Mouse (Mus musculus) CD4-positive, CD25-positive, alpha-beta regulatory T cell, adult 2 months (primary cell): ENCODE measurements at regions not wholly inside any gene's neighbourhood (a gene's known extent, or its start where the extent isn't known, plus 50 kb on each side); places are given as distances from the start of the nearest gene placed in this dataset.

Source experiments
- DNase-seq: peaks from one replicate; pipeline ENCODE4 v3.0.0-alpha.2; 2012; ENCODE audit warnings: low read depth, low spot score

DNA sequence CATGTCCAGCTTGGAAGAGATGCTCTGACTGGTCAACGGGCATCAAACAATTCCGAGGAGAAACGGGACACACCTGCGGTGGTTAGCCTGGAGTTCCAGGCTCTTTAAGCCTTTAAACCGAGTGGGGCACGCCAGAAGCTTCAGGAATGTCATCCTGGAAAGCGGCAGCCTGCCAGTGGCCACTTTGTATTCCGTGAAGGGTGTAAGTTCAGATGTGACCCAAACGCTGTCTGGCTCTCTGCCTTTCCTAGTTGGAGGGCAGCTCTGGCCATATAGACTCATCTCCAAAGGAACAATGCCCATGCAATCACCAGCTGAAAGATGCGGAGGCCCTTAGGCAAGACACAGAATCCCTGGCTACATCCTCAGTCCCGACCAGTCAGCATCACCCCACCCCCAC, 597.8 kb upstream of the Gm10131 start:
- no peak for DNase-seq

DNA sequence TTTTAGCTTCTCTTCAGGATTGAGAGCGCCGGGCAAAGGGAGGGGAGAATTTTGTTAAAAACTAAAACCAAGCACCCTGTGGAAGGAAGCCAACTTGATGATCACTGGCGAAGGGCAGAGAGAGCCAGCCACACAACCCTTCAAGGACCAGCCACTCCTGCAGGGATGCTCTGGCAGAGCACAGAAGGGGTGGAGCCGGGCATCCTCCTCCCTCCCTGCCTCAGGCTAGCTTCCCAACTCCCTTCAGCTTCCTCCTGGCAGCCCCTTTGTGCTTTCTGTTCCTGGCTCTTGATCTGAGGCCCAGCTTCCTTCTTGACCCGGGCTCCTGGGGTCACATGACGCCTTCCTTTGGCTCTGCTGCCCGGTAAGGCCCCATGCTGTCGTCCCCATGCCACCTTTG, 591.8 kb upstream of the Gm10131 start:
- DNase-seq = no peak

DNA sequence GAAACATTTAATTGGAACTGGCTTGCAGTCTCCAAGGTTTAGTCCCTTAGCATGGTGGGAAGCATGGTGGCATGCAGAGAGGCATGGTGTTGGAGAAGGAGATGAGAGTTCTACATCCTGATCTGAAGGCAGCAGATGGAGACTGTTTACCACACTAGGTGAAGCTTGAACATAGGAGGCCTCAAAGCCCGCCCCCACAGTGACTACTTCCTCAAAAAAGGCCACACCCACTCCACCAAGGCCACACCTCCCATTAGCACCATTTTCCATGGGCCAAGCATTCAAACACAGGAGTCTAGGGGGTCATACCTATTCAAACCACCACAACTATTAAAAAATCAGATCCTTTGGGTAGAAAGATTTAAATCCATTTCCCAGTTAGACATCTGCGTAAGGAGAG, 591.3 kb upstream of the Gm10131 start:
- DNase-seq = no peak

DNA sequence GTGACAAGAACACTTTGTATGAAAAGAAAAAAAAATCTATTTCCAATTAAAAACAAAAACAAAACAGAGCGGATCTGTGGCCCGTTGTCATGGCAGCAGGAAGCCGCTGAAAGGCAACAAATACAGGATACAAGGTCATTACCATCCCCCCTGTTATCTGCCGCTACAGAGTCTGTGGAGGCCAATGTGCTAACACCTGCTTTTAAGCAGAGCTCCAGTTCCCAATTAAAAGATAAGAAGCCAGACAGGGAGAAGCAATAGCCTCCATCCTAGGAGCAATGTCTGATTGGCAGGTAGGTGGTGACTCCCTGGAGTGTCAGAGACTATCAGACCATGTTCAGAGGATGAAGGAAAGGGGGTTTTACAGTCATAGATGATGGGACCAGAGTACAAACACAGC, 587.5 kb upstream of the Gm10131 start:
- DNase-seq = peak; percentile 39

DNA sequence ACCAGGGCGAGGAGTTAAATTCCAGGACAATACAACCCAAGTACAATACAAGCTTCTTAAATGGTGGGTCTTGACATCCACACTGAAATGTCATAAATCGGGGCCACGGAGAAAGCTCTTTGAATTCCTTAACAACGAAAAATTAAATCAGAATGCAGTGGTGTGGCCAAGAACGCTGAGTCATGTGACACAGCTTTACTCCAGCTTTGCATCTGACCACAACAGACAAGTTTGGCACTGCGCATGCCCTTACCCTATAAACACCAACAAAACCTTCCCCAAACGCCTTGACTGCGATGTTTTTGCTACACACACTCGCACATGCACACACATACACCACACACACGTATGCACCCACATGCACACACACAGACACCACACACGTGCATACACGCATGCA, 584.8 kb upstream of the Gm10131 start:
- no peak for DNase-seq

DNA sequence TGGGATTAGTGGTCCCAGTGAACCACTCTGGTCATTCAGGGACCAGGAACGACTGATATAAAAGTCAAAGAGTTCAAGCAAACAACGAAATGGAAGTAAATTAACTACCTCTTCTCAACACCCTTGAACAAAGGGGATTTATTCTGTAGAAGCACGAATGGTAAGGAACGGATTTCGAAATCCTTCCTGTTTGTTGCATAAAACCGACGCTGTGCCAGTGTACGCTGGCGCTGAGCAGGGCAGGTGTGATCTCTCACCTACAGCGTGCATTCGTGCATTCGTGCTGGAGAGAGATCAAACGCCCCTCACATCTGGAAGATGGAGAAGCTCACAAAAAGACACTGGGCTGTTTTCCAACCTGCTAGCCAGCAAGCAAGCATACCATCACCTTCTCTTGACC, 581.1 kb upstream of the Gm10131 start:
- peak; percentile 19 for DNase-seq

DNA sequence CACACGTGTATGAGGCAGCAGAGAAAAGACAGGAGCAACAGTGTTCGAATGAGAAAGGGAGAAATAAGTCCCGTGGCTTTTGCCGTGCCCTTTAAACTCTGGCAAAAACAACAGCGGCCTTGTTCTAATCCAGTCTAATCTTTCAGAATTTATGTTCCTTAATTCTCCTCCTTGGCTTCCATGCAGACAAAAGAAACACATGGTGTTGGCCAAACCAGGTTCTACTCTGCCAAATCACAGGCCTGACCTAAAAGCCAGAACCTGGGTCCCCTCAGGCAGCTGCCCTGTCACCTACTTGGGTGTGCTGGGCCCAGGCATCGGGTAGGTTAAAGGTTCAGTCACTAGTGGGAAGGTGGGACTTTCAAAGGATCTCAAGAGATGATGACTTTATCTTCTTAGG, 580.2 kb upstream of the Gm10131 start:
- no peak for DNase-seq

DNA sequence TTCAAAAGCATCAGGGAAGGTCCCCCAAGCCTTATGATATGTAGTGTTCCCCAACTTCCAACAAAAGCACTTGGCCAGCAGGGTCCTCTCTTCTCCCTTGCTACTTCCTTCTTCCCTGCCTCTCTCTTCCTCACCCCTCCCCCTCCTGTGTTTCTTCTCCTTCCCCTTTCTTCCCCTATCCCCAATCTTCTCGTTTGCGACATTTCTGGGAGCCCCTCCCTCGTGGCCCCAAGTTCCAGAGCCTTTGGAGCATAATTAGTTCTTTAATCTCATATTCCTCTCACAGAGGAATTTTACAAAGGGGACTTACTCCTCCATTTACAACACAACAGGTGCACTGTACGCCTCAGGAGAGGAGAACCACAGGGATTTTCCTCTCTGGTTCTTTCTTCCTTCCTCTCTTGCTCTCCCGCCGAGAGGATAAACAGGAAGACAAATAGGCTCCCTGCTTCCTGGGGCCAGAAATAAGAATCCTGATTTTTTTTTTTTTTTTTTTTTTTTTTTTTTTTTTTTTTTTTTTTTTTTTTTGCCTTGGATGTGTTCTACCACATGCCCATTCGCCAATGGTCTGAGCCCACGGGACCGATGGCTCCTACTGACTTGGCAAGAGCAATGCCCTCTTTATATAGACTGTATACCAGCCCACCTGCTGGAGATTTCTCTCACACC, 578.4 kb upstream of the Gm10131 start:
- no peak for DNase-seq

DNA sequence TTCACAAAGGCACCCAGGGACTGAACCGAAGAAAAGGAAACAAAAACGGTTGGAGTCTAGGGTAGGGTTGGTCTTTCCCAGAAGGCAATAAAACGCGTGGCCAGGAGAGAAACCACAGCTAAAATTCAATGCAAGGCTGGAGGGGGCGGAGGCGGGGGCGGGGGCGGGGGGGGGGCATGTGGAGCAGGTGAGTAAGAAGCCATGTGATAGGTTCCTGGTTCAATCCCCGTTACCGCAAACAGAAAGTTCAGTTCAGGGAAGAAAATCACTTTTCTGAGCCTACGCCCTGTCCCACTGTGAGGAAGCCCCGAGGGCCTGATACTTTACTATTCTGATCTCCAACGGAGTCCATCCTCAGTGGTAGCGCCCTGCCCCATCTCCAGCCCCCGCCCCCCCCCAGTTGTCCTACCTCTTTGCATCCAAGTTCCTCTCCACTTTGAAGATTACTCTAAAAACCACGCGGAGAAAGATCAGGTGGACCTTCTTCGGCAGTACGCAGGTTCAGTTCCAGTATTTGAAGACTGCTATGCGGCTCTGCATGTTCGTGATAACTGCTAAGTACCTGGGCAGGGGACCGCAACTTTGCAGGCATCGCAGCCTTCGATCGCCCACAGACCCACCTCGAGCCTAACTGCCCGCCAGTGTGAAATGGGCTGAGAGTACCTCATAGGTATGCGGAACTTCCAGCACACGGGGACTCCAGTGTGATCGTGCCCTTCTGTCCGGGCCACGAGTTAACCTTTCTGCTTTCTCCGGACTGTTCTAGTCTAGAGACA, 577.7 kb upstream of the Gm10131 start:
- DNase-seq = peak; percentile 49

DNA sequence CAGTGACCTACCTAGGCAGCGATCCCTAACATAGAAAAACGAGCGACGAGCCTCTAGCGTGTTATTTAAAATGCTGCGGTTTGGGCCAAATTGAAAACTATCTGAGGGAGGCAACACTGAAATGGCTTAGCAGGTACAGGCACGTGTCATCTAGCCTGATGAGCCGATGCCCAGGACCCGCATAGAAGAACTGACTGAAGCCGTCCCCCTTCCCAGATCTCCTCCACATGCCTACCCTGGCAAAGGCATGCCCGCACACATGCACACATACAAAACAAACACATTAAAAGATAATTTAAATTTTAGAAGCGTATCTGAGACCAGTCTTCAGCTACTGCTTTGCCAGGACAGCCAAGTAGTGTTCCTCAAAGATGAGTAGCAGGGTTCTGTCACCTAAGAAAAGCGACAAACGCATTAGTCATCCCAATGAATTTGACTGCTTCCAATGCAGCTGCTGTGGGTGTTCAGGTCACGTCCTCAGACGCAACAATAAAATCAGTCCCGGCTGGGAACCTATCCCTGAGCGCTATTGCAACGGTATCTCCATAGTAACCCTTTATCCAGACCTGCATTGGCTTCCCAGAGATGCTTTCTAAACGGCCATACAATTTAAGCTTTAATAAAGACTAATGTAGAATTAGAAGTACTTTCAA, 577.0 kb upstream of the Gm10131 start:
- DNase-seq = peak; percentile 18

DNA sequence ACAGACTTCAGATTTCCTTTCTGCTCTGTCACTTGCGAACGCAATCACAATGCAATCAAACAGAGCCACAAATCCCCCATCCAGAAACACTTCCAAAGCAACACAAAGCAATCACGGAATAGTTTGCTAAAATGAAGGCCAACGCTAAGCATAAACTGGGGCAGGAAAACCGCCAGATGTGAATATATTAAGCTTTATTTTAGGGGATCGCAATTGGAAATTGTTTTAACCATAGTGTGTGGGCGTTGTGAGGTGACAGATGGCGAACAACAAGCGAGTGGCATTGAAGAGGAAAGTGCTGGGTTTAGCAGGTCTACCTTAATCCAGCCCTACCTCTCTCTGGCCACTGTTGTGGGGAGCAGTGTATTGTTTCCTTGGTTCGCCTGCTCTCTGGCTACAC, 574.8 kb upstream of the Gm10131 start:
- DNase-seq = peak; percentile 27

DNA sequence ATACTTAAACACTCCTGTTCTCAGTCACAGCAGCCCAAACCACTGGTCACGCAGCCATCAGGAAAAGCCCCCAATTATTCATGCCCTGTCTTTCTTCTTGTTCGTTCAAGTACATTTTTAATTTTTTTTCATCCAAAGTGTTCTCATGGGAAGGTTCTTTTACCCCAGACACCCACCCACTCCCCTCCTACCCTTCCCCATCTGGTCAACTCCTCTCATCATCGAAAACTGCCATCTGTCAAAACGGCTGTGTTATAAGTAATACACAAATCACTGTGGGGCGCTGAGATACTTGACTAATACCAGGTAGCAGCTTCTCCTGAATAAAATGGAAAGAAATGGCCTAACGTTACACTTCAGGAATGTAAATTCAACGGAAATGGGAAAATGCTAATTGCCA, 573.1 kb upstream of the Gm10131 start:
- DNase-seq = no peak

DNA sequence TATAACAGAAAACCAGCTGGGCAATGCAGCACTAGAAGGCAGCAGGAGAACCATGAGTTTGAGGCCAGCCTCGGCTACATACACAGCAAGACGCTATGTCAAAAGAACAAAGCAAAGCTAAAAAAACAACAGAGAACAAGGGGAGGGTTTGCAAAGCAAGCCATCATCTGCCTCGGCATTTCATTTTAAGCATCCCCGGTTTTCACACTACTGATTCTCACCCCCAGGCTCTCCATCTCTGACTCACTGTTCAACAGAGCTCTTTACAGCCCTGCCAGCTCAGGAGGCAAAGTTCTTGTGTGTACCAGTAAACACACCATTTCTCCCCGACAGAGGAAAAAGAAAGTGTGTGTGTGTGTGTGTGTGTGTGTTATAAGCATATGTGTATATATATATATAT, 571.6 kb upstream of the Gm10131 start:
- DNase-seq = no peak

DNA sequence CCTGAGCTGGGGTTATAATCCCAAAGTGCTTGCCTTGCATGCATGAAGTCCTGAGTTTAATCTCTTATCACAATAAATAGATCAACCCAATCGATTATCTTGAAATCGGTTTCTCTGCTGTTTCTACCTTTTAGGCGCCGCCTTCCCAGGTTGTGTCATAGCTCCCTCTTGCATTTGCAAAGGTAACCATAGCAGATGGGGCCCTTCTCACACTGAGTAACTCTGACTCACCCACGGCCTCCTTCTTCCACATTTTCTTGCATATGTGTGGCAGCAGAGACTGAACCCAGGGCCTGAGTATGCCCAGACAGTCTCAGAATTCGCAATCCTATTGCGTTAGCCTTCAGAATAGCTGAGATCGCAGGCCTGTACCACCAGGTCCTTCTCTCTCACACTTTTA, 570.7 kb upstream of the Gm10131 start:
- DNase-seq = no peak

DNA sequence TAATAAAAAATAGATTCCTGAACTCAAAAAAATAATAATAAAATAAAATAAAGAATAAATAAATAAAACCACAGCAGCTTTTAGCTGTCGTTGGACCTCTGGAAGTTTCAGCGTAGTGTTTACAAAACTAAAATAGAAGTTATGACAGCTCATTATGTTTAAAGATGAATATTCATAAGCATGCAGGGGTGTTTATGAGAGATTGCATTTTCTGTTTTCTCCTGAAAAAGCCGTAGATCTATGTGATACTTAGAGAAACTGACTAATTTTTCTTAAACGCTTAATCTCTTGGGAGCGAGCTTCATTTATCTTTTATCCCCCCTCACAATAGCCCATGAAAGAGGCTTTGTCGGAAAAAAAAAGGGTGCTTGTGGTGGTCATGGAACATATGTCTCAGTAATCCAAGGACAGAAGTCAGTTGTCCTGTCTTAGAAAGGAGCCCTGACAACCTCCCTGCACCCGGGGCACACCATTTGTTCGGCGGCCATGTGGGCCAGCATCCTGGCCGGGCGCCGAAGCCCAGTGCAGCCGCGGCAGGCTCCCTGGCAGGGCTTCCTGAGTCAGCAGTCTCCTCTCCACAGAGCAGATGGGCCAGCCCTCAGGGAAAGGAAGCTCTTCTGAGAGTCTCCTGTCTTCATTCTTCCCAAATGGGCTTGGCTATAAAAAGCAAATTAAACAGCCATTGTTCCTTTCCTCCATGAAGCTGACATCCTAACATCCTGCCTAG, 568.2 kb upstream of the Gm10131 start:
- no peak for DNase-seq

DNA sequence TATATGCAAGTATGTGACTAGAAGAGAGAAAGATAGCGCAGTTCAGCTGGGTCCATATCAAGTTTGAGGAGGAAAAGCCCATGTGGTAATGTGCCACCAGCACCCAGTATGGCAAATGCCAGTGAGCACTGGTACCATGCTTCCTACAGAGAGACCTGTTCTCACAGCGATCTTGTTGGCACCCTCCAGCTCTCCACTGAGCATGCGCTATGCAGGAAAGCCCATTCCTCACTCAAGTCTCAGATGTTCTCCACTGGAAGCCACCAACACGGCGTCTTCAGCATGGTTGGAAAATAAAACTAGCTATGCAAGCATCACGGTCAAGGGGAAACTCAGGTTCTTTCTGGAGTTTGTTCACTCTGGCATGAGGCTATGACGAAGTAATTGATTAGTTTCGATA, 567.3 kb upstream of the Gm10131 start:
- no peak for DNase-seq

DNA sequence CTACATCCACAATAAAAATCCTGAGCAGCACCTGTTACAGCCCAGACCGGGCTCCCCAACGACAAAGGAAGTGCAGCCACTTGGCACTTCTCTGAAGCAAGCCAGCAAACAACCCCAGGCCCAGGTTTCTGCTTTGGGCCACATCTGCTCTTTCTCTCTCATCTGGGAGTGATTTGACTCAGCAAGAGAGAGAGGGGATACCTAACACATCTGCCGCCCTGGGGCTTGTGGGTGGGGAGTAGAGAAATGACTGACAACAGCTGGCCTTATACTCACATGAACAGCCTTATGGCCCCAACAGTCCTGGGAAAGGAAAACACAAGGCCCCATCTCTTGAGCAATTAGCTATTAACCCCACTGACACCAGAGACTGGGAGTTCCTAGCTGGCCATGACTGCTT, 560.2 kb upstream of the Gm10131 start:
- peak; percentile 59 for DNase-seq

DNA sequence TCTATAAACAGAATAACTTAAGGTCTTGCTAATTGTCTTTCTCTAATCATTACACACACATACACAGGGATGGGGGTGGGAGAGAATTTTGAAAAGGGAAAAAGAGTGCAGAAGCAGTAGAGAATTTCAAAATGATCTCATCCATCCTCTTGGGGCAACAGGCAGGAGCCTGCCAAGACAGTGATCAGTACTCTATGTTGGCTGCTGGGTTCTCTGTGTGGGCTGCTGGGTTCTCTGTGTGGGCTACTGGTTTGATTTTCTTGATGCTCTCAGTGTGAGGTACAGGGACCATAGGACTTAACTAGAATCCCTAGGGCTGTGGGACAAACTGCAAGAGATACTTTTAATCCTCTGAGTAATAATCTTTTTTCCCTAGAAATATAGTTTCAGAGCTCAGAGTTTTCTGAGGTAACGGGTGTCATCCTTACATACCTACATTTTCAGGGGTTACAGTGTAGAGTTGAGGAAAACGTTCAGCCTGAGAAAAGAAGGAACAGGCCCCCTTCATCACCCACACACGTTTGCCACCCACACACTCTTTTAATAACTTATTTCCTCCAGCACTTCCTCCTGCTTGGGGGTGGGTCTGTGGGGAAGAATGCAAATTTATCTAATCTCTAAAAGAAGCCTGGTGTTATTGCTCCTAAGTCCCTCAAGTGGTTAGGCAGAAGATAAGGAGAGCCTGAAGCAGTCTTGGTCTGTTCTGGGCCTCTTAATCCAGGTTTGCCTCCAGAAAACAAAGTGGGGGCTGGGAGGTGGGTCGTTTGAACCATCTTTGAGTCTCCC, 559.6 kb upstream of the Gm10131 start:
- peak; percentile 34 for DNase-seq

DNA sequence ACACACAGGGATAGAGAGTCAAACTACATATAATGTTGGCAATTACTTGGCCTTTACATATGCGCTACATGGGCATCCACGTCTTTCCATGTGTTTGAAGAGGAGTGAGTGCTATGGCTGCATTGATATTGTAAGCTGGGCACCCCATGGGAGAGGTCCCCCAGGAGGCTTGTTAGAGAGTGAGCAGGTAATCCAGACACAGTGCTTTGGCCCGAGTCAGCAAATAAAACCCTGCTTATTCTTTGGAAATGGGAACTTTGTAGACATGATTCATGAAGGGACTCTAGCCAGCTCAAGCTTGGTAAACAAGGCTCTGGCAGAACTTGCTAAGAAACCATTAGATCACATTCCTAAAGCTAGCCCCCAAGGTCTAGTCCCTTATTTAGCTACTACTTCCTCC, 557.6 kb upstream of the Gm10131 start:
- DNase-seq = no peak

DNA sequence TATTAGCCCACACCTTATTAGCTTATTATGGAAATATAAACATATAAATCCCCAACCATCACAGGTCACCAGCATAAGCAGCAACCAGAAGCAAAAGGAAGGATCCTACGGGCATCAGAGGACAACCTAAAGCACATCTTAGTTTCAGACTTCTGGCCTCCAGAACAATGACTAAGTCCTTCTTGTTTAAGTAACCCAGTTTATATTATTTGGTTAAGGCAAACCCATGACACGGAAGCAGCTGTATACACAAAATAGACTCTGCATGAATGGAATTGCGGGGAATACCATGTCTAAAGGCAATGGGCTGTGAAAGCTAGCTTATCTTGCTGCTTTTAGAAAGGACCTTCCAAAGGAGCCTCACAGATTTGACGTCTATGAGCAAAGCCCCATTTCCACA, 552.9 kb upstream of the Gm10131 start:
- DNase-seq = no peak

DNA sequence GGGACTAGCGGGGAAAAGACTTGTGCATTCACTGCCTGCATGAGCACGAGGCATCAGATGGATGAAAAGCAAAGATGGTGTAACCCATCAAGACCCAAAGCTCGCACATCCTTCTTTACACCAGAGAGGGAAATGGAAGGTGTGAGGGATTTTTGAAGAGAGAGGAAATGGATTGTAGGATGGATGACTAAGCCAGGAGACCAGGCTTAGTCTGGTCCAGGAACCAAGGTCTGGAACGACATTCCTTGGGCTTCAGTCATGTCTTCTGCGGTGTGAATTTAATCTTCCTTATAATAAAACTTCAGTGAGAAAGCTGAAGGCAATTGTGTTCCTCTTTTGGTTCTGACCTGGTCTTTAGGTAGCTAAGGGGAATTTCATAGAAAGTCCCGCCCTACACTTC, 551.0 kb upstream of the Gm10131 start:
- DNase-seq = no peak

DNA sequence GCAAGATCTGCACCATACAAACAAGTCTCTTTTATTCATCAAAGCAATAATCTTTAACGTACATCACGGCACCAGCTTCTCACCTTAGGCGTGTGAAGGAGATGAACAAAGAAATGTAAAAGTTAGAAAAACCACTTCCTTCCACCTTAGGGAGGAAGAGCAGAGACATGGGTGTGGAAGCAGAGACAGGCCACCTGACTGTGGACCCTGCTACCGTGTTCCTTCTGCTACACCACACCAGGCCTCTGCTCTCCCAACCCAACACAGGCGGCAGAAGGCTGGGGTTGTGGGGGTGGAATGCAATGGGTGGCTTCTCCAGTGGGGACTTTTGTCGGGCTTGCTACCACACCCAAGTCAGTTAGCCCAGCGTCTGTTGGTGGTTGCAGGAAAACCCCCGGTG, 540.2 kb upstream of the Gm10131 start:
- DNase-seq = peak; percentile 65
